In the genomic region with DNA sequence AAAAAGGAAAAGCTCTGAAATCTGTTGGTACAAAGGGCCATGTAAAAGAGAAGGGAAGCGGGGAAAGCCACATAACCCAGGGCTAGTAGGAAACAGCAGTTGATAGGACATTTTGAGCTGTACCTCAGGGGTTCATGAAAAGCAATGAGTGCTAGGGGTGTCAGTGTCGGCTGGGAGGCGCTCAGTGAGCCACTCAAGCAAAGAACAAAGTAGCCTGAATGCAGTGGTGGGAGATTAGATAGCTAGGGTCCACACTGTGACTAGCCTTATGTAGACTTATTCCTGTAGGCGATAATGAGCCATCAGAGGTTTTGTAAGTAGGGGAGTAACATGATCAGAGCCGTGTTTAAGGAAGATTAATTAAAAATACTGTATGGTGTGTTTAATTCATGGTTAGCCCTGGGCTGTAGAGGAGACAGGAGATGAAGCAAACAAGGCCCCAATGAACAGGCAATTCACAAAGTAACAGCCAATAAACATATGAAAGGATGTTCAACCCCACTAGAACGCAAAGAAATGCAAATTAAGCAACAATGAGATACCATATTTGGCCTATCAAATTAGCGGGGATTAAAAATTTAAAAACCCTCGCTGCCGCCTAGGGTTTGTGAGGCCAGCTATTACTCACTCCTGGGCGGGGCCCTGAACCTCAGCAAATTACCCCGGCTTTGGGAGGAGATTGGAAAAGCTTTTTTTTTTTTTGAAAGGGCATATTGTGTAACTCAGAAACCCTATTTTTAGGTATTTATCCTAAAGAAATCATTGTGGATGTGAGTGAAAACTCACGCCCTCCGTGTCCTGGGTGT, we compare ENCODE assay signal across 19 mouse cellular contexts.
DNase-seq lines count a peak whose midpoint lies in the region; ATAC-seq and TF ChIP-seq lines count a peak whose summit lies in the region.
"Had no signal": no experiment of that assay in that cellular context is flagged by ENCODE, and none has a peak within 500 bp of the region (broad histone marks: within the 10 kb centered on the region; RNA-seq: fewer than 3 reads in every experiment).

No protein-coding gene starts in this region.

- H3K4me1 ChIP-seq in midbrain, embryonic 10.5 days, result peaks cover 40% of the 10 kb centered on the region
- H3K4me1 ChIP-seq in midbrain, postnatal 0 days (ENCODE audit: insufficient read depth, low read length), result no peaks in the 10 kb centered on the region
- H3K4me1 ChIP-seq in forebrain, embryonic 11.5 days (replicated peaks; ENCODE audit: control insufficient read depth, insufficient read depth, low read length), result peaks cover 6% of the 10 kb centered on the region; the same call in 1 of the 2 replicates
- H3K4me1 ChIP-seq in midbrain, embryonic 12.5 days, result peaks cover 22% of the 10 kb centered on the region
- H3K4me1 ChIP-seq in neural tube, embryonic 14.5 days (ENCODE audit: control insufficient read depth, insufficient read depth, low read length), result no peaks in the 10 kb centered on the region
- H3K4me1 ChIP-seq: stomach, embryonic 15.5 days had no signal

- 36% methylated on average over 13 of the region's 13 CpGs for WGBS in midbrain, embryonic 10.5 days
- WGBS in midbrain, postnatal 0 days, result 39% methylated on average over 13 of the region's 13 CpGs
- WGBS in forebrain, embryonic 11.5 days, result 20% methylated on average over 13 of the region's 13 CpGs
- WGBS in midbrain, embryonic 12.5 days, result 32% methylated on average over 13 of the region's 13 CpGs
- WGBS in neural tube, embryonic 14.5 days, result 37% methylated on average over 13 of the region's 13 CpGs

- H3K4me2 ChIP-seq in midbrain, postnatal 0 days (ENCODE audit: low read depth, low read length, poor library complexity, severe bottlenecking), result no peak overlapping the region
- H3K4me2 ChIP-seq in forebrain, embryonic 11.5 days (ENCODE audit: low read depth, low read length, severe bottlenecking), result 0 out of 2 replicates have a peak overlapping the region, but pooled peaks have one; percentile 2
- H3K4me2 ChIP-seq in midbrain, embryonic 12.5 days (replicated peaks), result no peak overlapping the region
- no peak overlapping the region for H3K4me2 ChIP-seq in neural tube, embryonic 14.5 days (ENCODE audit: low read depth, low read length)
- H3K4me2 ChIP-seq: limb, embryonic 13.5 days; stomach, embryonic 15.5 days had no signal

- ATAC-seq in midbrain, postnatal 0 days (ENCODE audit: low FRiP score), result no peak
- ATAC-seq in forebrain, embryonic 11.5 days (replicated peaks; ENCODE audit: low FRiP score), result peak; percentile 82
- ATAC-seq in midbrain, embryonic 12.5 days (ENCODE audit: low FRiP score, low read depth), result peak; percentile 69
- ATAC-seq in neural tube, embryonic 14.5 days (ENCODE audit: low read depth), result 0 out of 2 replicates have a peak, but pooled peaks have one; percentile 38
- ATAC-seq in CD4-positive, CD25-positive, alpha-beta regulatory T cell, adult 4 months, result no peak

- H3K36me3 ChIP-seq in midbrain, embryonic 10.5 days, result no peaks in the 10 kb centered on the region
- no peaks in the 10 kb centered on the region for H3K36me3 ChIP-seq in midbrain, postnatal 0 days (ENCODE audit: insufficient read depth, low read length)
- no peaks in the 10 kb centered on the region for H3K36me3 ChIP-seq in forebrain, embryonic 11.5 days (ENCODE audit: control insufficient read depth, insufficient read depth, low read length)
- H3K36me3 ChIP-seq in midbrain, embryonic 12.5 days, result no peaks in the 10 kb centered on the region
- H3K36me3 ChIP-seq in neural tube, embryonic 14.5 days (ENCODE audit: control insufficient read depth, insufficient read depth, low read length), result no peaks in the 10 kb centered on the region
- H3K36me3 ChIP-seq: limb, embryonic 13.5 days; stomach, embryonic 15.5 days had no signal

- no peak for DNase-seq in midbrain, embryonic 10.5 days (ENCODE audit: low spot score)
- DNase-seq in midbrain, postnatal 0 days (ENCODE audit: low spot score), result no peak
- peak; percentile 68 for DNase-seq in forebrain, embryonic 11.5 days (ENCODE audit: low spot score)
- no peak for DNase-seq in ovary, postnatal 14 days (ENCODE audit: low spot score)
- DNase-seq in thymus, postnatal 0 days (ENCODE audit: low spot score), result no peak
- DNase-seq: adrenal gland, adult 2 months; cerebellum, adult 11 months; cerebellum, postnatal 36 days; gastrocnemius, postnatal 36 days; kidney, adult 8-10 months; kidney, postnatal 4 days; lung, postnatal 10 days; spleen, adult 18-20 months had no signal

- peak overlapping the region; percentile 79 for H3K27ac ChIP-seq in midbrain, embryonic 10.5 days (replicated peaks)
- H3K27ac ChIP-seq in midbrain, postnatal 0 days (ENCODE audit: low read depth, low read length), result no peak overlapping the region
- H3K27ac ChIP-seq in forebrain, embryonic 11.5 days (ENCODE audit: low read depth, low read length), result peak overlapping the region; percentile 74; the same call in 1 of the 2 replicates
- H3K27ac ChIP-seq in midbrain, embryonic 12.5 days (replicated peaks), result peak overlapping the region; percentile 52
- no peak overlapping the region for H3K27ac ChIP-seq in neural tube, embryonic 14.5 days (ENCODE audit: low read depth, low read length)
- H3K27ac ChIP-seq: limb, embryonic 13.5 days; liver, embryonic 14.5 days; stomach, embryonic 15.5 days had no signal

- no peaks in the 10 kb centered on the region for H3K9me3 ChIP-seq in midbrain, embryonic 10.5 days (replicated peaks)
- H3K9me3 ChIP-seq in midbrain, postnatal 0 days (ENCODE audit: low read length), result no peaks in the 10 kb centered on the region
- no peaks in the 10 kb centered on the region for H3K9me3 ChIP-seq in forebrain, embryonic 11.5 days (ENCODE audit: control insufficient read depth, low read length)
- H3K9me3 ChIP-seq in midbrain, embryonic 12.5 days, result no peaks in the 10 kb centered on the region
- H3K9me3 ChIP-seq in neural tube, embryonic 14.5 days (ENCODE audit: control insufficient read depth, low read length), result no peaks in the 10 kb centered on the region
- H3K9me3 ChIP-seq: limb, embryonic 13.5 days; stomach, embryonic 15.5 days had no signal

- no peak for TF ChIP-seq CTCF in midbrain, postnatal 0 days (IDR thresholded peaks at IDR 0.05)

- H3K4me3 ChIP-seq in midbrain, embryonic 10.5 days, result no peak overlapping the region
- H3K4me3 ChIP-seq in midbrain, postnatal 0 days (ENCODE audit: low read depth, low read length), result no peak overlapping the region
- no peak overlapping the region for H3K4me3 ChIP-seq in forebrain, embryonic 11.5 days (ENCODE audit: low read depth, low read length)
- H3K4me3 ChIP-seq in midbrain, embryonic 12.5 days, result no peak overlapping the region
- H3K4me3 ChIP-seq in neural tube, embryonic 14.5 days (ENCODE audit: low read depth, low read length), result no peak overlapping the region
- H3K4me3 ChIP-seq: limb, embryonic 13.5 days; stomach, embryonic 15.5 days had no signal

- peaks cover 98% of the 10 kb centered on the region for H3K27me3 ChIP-seq in midbrain, embryonic 10.5 days (ENCODE audit: low read depth, poor library complexity, severe bottlenecking)
- H3K27me3 ChIP-seq in midbrain, postnatal 0 days (ENCODE audit: insufficient read depth, low read length), result peaks cover 3% of the 10 kb centered on the region
- peaks cover 40% of the 10 kb centered on the region for H3K27me3 ChIP-seq in forebrain, embryonic 11.5 days (ENCODE audit: control insufficient read depth, insufficient read depth, low read length)
- H3K27me3 ChIP-seq in midbrain, embryonic 12.5 days, result peaks cover 89% of the 10 kb centered on the region
- H3K27me3 ChIP-seq in neural tube, embryonic 14.5 days (ENCODE audit: control insufficient read depth, insufficient read depth, low read length), result peaks cover 6% of the 10 kb centered on the region; the same call in 1 of the 2 replicates

- no peak overlapping the region for H3K9ac ChIP-seq in midbrain, postnatal 0 days (replicated peaks; ENCODE audit: low read length, poor library complexity, severe bottlenecking)
- no peak overlapping the region for H3K9ac ChIP-seq in forebrain, embryonic 11.5 days (ENCODE audit: low read length)
- no peak overlapping the region for H3K9ac ChIP-seq in midbrain, embryonic 12.5 days (replicated peaks)
- H3K9ac ChIP-seq in neural tube, embryonic 14.5 days (replicated peaks; ENCODE audit: low read depth, low read length), result no peak overlapping the region
- H3K9ac ChIP-seq: limb, embryonic 13.5 days; liver, embryonic 14.5 days; stomach, embryonic 15.5 days had no signal

Comparison
In these comparisons a context has a peak if more than half of its experiments do, and no peak if none do; other contexts are left out.
1. H3K27ac ChIP-seq: peak in midbrain, embryonic 10.5 days (single experiment), forebrain, embryonic 11.5 days (single experiment) and midbrain, embryonic 12.5 days (single experiment); none in midbrain, postnatal 0 days (single experiment) and neural tube, embryonic 14.5 days (single experiment).
2. ATAC-seq: peak in forebrain, embryonic 11.5 days (single experiment), midbrain, embryonic 12.5 days (single experiment) and neural tube, embryonic 14.5 days (single experiment); none in midbrain, postnatal 0 days (single experiment) and CD4-positive, CD25-positive, alpha-beta regulatory T cell, adult 4 months (single experiment).